Mouse (Mus musculus) kidney, adult 11 months (tissue): Measurements from ENCODE around the gene Taar8c.

Experiments used
- DNase-seq: peaks from one replicate; pipeline ENCODE4 v3.0.0; 2022

Taar8c gene

GRCm38 (mm10) chr10:24058986-24059385 lies 42.7 kb downstream of the Taar8c start:
- no peak for DNase-seq

- no peak for DNase-seq
Measured at GRCm38 (mm10) chr10:24052039-24052438, 49.7 kb downstream of the Taar8c start.
